11 mouse cellular contexts compared by ENCODE assay signal in the genomic region with DNA sequence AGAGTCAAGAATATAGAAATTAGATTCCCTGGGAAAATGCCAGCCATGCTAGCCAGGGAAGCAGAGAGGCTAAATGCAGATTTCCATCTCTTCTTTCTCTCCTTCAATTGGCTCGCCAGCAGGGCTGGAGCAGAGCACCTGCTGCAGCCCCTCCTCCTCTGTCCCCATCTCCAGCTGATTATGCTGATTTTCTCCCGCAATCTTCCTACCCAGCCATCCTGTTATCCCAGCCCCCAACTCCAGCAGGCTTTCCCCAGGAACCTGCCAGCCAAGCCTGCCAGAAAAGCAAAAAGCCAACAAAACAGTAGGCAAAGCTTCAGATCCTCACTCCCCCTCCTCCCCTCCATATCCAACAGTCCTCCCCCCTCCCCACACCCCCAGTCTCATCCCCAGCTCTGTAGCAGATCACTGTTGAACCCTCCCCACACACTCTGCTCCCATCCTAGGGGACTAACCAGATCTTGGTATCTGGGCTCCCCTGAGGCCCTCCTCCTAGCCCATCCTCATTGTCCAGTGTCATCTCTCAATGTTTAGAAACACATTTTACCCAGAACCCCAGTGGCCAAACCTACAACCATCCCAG. TPM values are rescaled to one million over a fixed set of nuclear protein-coding genes. Genes with fewer than 3 reads are reported as not detected.
DNase-seq lines count a peak whose midpoint lies in the region; ATAC-seq lines count a peak whose summit lies in the region.
"Had no signal": no experiment of that assay in that cellular context is flagged by ENCODE, and none has a peak within 500 bp of the region (broad histone marks: within the 10 kb centered on the region; RNA-seq: fewer than 3 reads in every experiment).

No protein-coding gene starts in this region.

- H3K9me3 ChIP-seq in forebrain, embryonic 15.5 days, result no peaks in the 10 kb centered on the region
- no peaks in the 10 kb centered on the region for H3K9me3 ChIP-seq in neural tube, embryonic 13.5 days
- H3K9me3 ChIP-seq: limb, embryonic 12.5 days had no signal

- peak; percentile 92 to 95 for DNase-seq in cerebellum, postnatal 10 days
- peak; percentile 66 for DNase-seq in layer of hippocampus, adult 9-11 months
- DNase-seq in adrenal gland, postnatal 14 days, result no peak
- DNase-seq in heart, postnatal 36 days, result no peak
- DNase-seq in heart, postnatal 10 days, result no peak
- DNase-seq: gastrocnemius, postnatal 36 days had no signal

- intact Hi-C loops in heart, postnatal 36 days (cut with DNase I), result no loop called here
- intact Hi-C loops in heart, postnatal 10 days (cut with DNase I), result no loop called here

- no peaks in the 10 kb centered on the region for H3K36me3 ChIP-seq in forebrain, embryonic 15.5 days
- H3K36me3 ChIP-seq in neural tube, embryonic 13.5 days, result no peaks in the 10 kb centered on the region
- H3K36me3 ChIP-seq: limb, embryonic 12.5 days had no signal

- peaks cover 16% of the 10 kb centered on the region for H3K4me1 ChIP-seq in forebrain, embryonic 15.5 days
- peaks cover 8% of the 10 kb centered on the region for H3K4me1 ChIP-seq in neural tube, embryonic 13.5 days (replicated peaks)
- H3K4me1 ChIP-seq: limb, embryonic 12.5 days had no signal

- H3K27ac ChIP-seq in forebrain, embryonic 15.5 days (replicated peaks), result peak overlapping the region; percentile 77
- H3K27ac ChIP-seq in neural tube, embryonic 13.5 days (replicated peaks), result no peak overlapping the region
- H3K27ac ChIP-seq: limb, embryonic 12.5 days; macrophage had no signal

- no peak overlapping the region for H3K4me3 ChIP-seq in forebrain, embryonic 15.5 days
- no peak overlapping the region for H3K4me3 ChIP-seq in neural tube, embryonic 13.5 days
- H3K4me3 ChIP-seq: limb, embryonic 12.5 days had no signal

- WGBS in forebrain, embryonic 15.5 days, result 8% methylated on average over 2 of the region's 2 CpGs
- WGBS in neural tube, embryonic 13.5 days, result 9% methylated on average over 2 of the region's 2 CpGs

- ATAC-seq in cerebellum, adult (ENCODE audit: insufficient number of reproducible peaks, low FRiP score, low TSS enrichment), result no peak
- peak; percentile 99 for ATAC-seq in forebrain, embryonic 15.5 days (replicated peaks)
- peak; percentile 94 for ATAC-seq in neural tube, embryonic 13.5 days (ENCODE audit: low read depth)

- 0 out of 2 replicates have a peak overlapping the region, but pooled peaks have one; percentile 11 for H3K4me2 ChIP-seq in forebrain, embryonic 15.5 days (replicated peaks)
- H3K4me2 ChIP-seq in neural tube, embryonic 13.5 days, result no peak overlapping the region
- H3K4me2 ChIP-seq: limb, embryonic 12.5 days had no signal

- no peaks in the 10 kb centered on the region for H3K27me3 ChIP-seq in forebrain, embryonic 15.5 days
- H3K27me3 ChIP-seq in neural tube, embryonic 13.5 days, result no peaks in the 10 kb centered on the region
- H3K27me3 ChIP-seq: limb, embryonic 12.5 days had no signal

- H3K9ac ChIP-seq in forebrain, embryonic 15.5 days (replicated peaks), result no peak overlapping the region
- no peak overlapping the region for H3K9ac ChIP-seq in neural tube, embryonic 13.5 days
- H3K9ac ChIP-seq: limb, embryonic 12.5 days had no signal

RNA-seq across cellular contexts. Expression of a gene that starts 15.7 kb away (rescaled TPM):
- 99.9 and 106 TPM in 2 replicates for polyA plus RNA-seq in forebrain, embryonic 15.5 days (2015; fragmentation: Nextera tagmentation; extraction: Ambion mirVana)
- 69.4 and 72.2 TPM in 2 replicates for polyA plus RNA-seq in neural tube, embryonic 13.5 days (2015; fragmentation: Nextera tagmentation; extraction: Ambion mirVana)
- 9.0 and 9.2 TPM in 2 replicates for total RNA-seq in adrenal gland, postnatal 14 days (2021)
- 1 to 10 TPM in 1 of 2 experiments, under 1 TPM in 1; 1.00 to 1.6 TPM for total RNA-seq in heart, postnatal 36 days (2021)
- total RNA-seq in heart, postnatal 10 days (2021), result 1 to 10 TPM; 5.0 to 5.3 TPM

Comparison
In these comparisons a context has a peak if more than half of its experiments do, and no peak if none do; other contexts are left out.
1. DNase-seq: peak in cerebellum, postnatal 10 days (2 of 2) and layer of hippocampus, adult 9-11 months (single experiment); none in adrenal gland, postnatal 14 days (single experiment), heart, postnatal 36 days (0 of 2) and heart, postnatal 10 days (0 of 2).